Mouse (Mus musculus): ENCODE measurements around the gene Gabrg3. TPM values are rescaled to one million over a fixed set of nuclear protein-coding genes. Genes with fewer than 3 reads are reported as not detected.

Gene Gabrg3
- polyA plus RNA-seq, 1 experiment: not detected

DNA sequence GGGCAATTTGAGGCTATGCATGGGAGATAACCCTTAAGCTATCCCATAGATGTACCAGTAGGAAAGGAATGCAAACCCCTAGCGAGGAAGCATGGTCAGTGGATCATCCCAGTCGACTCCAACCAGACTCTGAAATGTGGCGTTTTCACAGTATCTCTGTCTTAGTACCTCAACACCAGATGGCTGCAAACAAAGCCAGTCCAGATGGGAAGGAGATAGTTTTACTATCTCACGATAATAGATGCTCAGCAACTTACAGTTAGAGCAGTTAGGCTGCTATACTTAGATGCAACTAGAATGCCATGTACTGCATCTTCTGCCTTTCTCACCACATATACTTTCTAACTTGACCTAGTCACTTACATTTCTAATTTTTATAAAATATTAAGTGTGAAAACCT, 56.7 kb downstream of the Gabrg3 start:
- Histone ChIP-seq H3K9me3 (replicated peaks; ENCODE audit: control insufficient read depth, insufficient read depth, low read length, poor library complexity, severe bottlenecking) (no peaks in the 10 kb centered on the region), H3K27ac (ENCODE audit: insufficient read depth, low read length) (no peak overlapping the region), H3K4me3 (ENCODE audit: low read depth, low read length) (no peak overlapping the region), H3K9ac (ENCODE audit: low read depth, poor library complexity, severe bottlenecking) (no peak overlapping the region), H3K27me3 (ENCODE audit: control insufficient read depth, insufficient read depth, low read length, poor library complexity, severe bottlenecking) (no peaks in the 10 kb centered on the region), H3K4me1 (ENCODE audit: control insufficient read depth, insufficient read depth, low read length) (no peaks in the 10 kb centered on the region), H3K36me3 (ENCODE audit: control insufficient read depth, insufficient read depth, low read length, poor library complexity, severe bottlenecking) (no peaks in the 10 kb centered on the region)
- TF ChIP-seq CTCF (IDR thresholded peaks at IDR 0.05; ENCODE audit: low read depth, low read length) (no peak), EP300 (IDR thresholded peaks at IDR 0.05; ENCODE audit: insufficient read depth, low read depth, low read length) (no peak), POLR2A (IDR thresholded peaks at IDR 0.05; ENCODE audit: insufficient read depth, low read length) (no peak)

- no peak overlapping the region for H3K4me3 ChIP-seq (ENCODE audit: low read depth, low read length)
- no peaks in the 10 kb centered on the region for H3K27me3 ChIP-seq (ENCODE audit: control insufficient read depth, insufficient read depth, low read length, poor library complexity, severe bottlenecking)
- H3K4me1 ChIP-seq (ENCODE audit: control insufficient read depth, insufficient read depth, low read length): no peaks in the 10 kb centered on the region
- H3K36me3 ChIP-seq (ENCODE audit: control insufficient read depth, insufficient read depth, low read length, poor library complexity, severe bottlenecking): no peaks in the 10 kb centered on the region
- TF ChIP-seq EP300 (IDR thresholded peaks at IDR 0.05; ENCODE audit: insufficient read depth, low read depth, low read length) (no peak), CTCF (IDR thresholded peaks at IDR 0.05; ENCODE audit: low read depth, low read length) (no peak)
- H3K9ac ChIP-seq (ENCODE audit: low read depth, poor library complexity, severe bottlenecking): no peak overlapping the region
- H3K9me3 ChIP-seq (replicated peaks; ENCODE audit: control insufficient read depth, insufficient read depth, low read length, poor library complexity, severe bottlenecking): no peaks in the 10 kb centered on the region
- no peak overlapping the region for H3K27ac ChIP-seq (ENCODE audit: insufficient read depth, low read length)
Observed at GRCm38 (mm10) chr7:57324473-57324872, 62.5 kb downstream of the Gabrg3 start.

GRCm38 (mm10) chr7:57322086-57322485, 64.9 kb downstream of the Gabrg3 start:
- Histone ChIP-seq H3K4me3 (ENCODE audit: low read depth, low read length) (no peak overlapping the region), H3K27me3 (ENCODE audit: control insufficient read depth, insufficient read depth, low read length, poor library complexity, severe bottlenecking) (no peaks in the 10 kb centered on the region), H3K27ac (ENCODE audit: insufficient read depth, low read length) (no peak overlapping the region), H3K36me3 (ENCODE audit: control insufficient read depth, insufficient read depth, low read length, poor library complexity, severe bottlenecking) (no peaks in the 10 kb centered on the region), H3K9ac (ENCODE audit: low read depth, poor library complexity, severe bottlenecking) (no peak overlapping the region), H3K9me3 (replicated peaks; ENCODE audit: control insufficient read depth, insufficient read depth, low read length, poor library complexity, severe bottlenecking) (no peaks in the 10 kb centered on the region), H3K4me1 (ENCODE audit: control insufficient read depth, insufficient read depth, low read length) (no peaks in the 10 kb centered on the region)
- TF ChIP-seq EP300 (IDR thresholded peaks at IDR 0.05; ENCODE audit: insufficient read depth, low read depth, low read length): no peak
- no peak for TF ChIP-seq POLR2A (IDR thresholded peaks at IDR 0.05; ENCODE audit: insufficient read depth, low read length)
- TF ChIP-seq CTCF (IDR thresholded peaks at IDR 0.05; ENCODE audit: low read depth, low read length): no peak

GRCm38 (mm10) chr7:57314971-57315370, 72.0 kb downstream of the Gabrg3 start:
- H3K9me3 ChIP-seq (replicated peaks; ENCODE audit: control insufficient read depth, insufficient read depth, low read length, poor library complexity, severe bottlenecking): no peaks in the 10 kb centered on the region
- H3K9ac ChIP-seq (ENCODE audit: low read depth, poor library complexity, severe bottlenecking): no peak overlapping the region
- no peaks in the 10 kb centered on the region for H3K27me3 ChIP-seq (ENCODE audit: control insufficient read depth, insufficient read depth, low read length, poor library complexity, severe bottlenecking)
- TF ChIP-seq EP300 (IDR thresholded peaks at IDR 0.05; ENCODE audit: insufficient read depth, low read depth, low read length) (no peak), CTCF (IDR thresholded peaks at IDR 0.05; ENCODE audit: low read depth, low read length) (no peak), POLR2A (IDR thresholded peaks at IDR 0.05; ENCODE audit: insufficient read depth, low read length) (no peak)
- H3K4me1 ChIP-seq (ENCODE audit: control insufficient read depth, insufficient read depth, low read length): no peaks in the 10 kb centered on the region
- no peak overlapping the region for H3K4me3 ChIP-seq (ENCODE audit: low read depth, low read length)
- no peak overlapping the region for H3K27ac ChIP-seq (ENCODE audit: insufficient read depth, low read length)
- no peaks in the 10 kb centered on the region for H3K36me3 ChIP-seq (ENCODE audit: control insufficient read depth, insufficient read depth, low read length, poor library complexity, severe bottlenecking)

DNA sequence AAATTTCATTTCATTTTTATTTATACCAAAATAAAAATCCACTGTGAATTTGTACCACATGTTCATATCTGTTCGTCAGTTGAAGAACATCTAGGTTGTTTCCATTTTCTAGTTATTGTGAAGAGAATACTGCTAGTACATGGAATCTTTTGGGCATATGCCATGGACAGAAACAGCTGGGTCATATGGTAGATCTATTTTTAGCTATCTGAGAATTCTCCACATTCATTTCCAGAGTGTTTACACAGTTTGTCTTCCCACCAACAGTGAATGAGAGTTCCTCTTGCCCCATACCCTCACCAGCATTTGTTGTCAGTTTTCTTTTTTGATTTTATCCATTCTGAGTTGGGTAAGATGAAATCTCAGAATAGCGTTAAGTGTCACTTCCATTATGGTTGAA, 75.0 kb downstream of the Gabrg3 start:
- Histone ChIP-seq H3K4me3 (ENCODE audit: low read depth, low read length) (no peak overlapping the region), H3K9ac (ENCODE audit: low read depth, poor library complexity, severe bottlenecking) (no peak overlapping the region), H3K27me3 (ENCODE audit: control insufficient read depth, insufficient read depth, low read length, poor library complexity, severe bottlenecking) (no peaks in the 10 kb centered on the region; the same call in 1 of the 2 replicates), H3K36me3 (ENCODE audit: control insufficient read depth, insufficient read depth, low read length, poor library complexity, severe bottlenecking) (no peaks in the 10 kb centered on the region), H3K27ac (ENCODE audit: insufficient read depth, low read length) (no peak overlapping the region), H3K9me3 (replicated peaks; ENCODE audit: control insufficient read depth, insufficient read depth, low read length, poor library complexity, severe bottlenecking) (no peaks in the 10 kb centered on the region), H3K4me1 (ENCODE audit: control insufficient read depth, insufficient read depth, low read length) (no peaks in the 10 kb centered on the region)
- TF ChIP-seq CTCF (IDR thresholded peaks at IDR 0.05; ENCODE audit: low read depth, low read length) (no peak), EP300 (IDR thresholded peaks at IDR 0.05; ENCODE audit: insufficient read depth, low read depth, low read length) (no peak), POLR2A (IDR thresholded peaks at IDR 0.05; ENCODE audit: insufficient read depth, low read length) (no peak)

GRCm38 (mm10) chr7:57307337-57307736, 79.7 kb downstream of the Gabrg3 start:
- H3K27me3 ChIP-seq (ENCODE audit: control insufficient read depth, insufficient read depth, low read length, poor library complexity, severe bottlenecking): no peaks in the 10 kb centered on the region; the same call in 1 of the 2 replicates

More at GRCm38 (mm10) chr7:57307337-57307736, 79.7 kb downstream of the Gabrg3 start:
- Histone ChIP-seq H3K27ac (ENCODE audit: insufficient read depth, low read length) (no peak overlapping the region), H3K9me3 (replicated peaks; ENCODE audit: control insufficient read depth, insufficient read depth, low read length, poor library complexity, severe bottlenecking) (no peaks in the 10 kb centered on the region), H3K4me3 (ENCODE audit: low read depth, low read length) (no peak overlapping the region), H3K9ac (ENCODE audit: low read depth, poor library complexity, severe bottlenecking) (no peak overlapping the region), H3K4me1 (ENCODE audit: control insufficient read depth, insufficient read depth, low read length) (no peaks in the 10 kb centered on the region), H3K36me3 (ENCODE audit: control insufficient read depth, insufficient read depth, low read length, poor library complexity, severe bottlenecking) (no peaks in the 10 kb centered on the region)
- TF ChIP-seq POLR2A (IDR thresholded peaks at IDR 0.05; ENCODE audit: insufficient read depth, low read length) (no peak), CTCF (IDR thresholded peaks at IDR 0.05; ENCODE audit: low read depth, low read length) (no peak), EP300 (IDR thresholded peaks at IDR 0.05; ENCODE audit: insufficient read depth, low read depth, low read length) (no peak)
